Mouse (Mus musculus) ES-E14 (cell line): ENCODE measurements around the gene Rabif. TPM values are rescaled to one million over a fixed set of nuclear protein-coding genes. Genes with fewer than 3 reads are reported as not detected.

Experiments
- DNase-seq: peaks from one replicate; pipeline ENCODE4 v3.0.0-alpha.2; 2013; ENCODE audit warnings: low read depth, low spot score
- H3K27ac ChIP-seq: 2 replicates; pipeline ENCODE4 v1.5.1; 2012; ENCODE audit warnings: low read depth, mild to moderate bottlenecking, low read length, moderate library complexity, mixed read lengths; ENCODE audit not compliant: poor library complexity, insufficient read depth, severe bottlenecking
- H3K36me3 ChIP-seq: 2 replicates; pipeline ENCODE4 v1.6.1; 2012; ENCODE audit warnings: mild to moderate bottlenecking, low read length, moderate library complexity, mixed read lengths; ENCODE audit not compliant: control insufficient read depth, poor library complexity, insufficient read depth, severe bottlenecking
- H3K4me1 ChIP-seq, 2 experiments: fragments of 150-350 bp in 1 of 2; sonication (generic) in 1 of 2; 2 replicates each; pipeline ENCODE4 v1.6.1; 2012; ENCODE audit warnings: low read length in 2 of 2, mild to moderate bottlenecking in 1 of 2, mixed read lengths in 1 of 2; ENCODE audit not compliant: control insufficient read depth in 2 of 2, insufficient read depth in 2 of 2, poor library complexity in 1 of 2
- H3K4me3 ChIP-seq, 2 experiments: fragments of 150-350 bp in 1 of 2; sonication (generic) in 1 of 2; 2 replicates each; pipeline ENCODE4 v1.5.1; 2012; ENCODE audit warnings: low read length in 2 of 2, low read depth in 1 of 2, mild to moderate bottlenecking in 1 of 2, mixed read lengths in 1 of 2; ENCODE audit not compliant: insufficient read depth in 1 of 2, poor library complexity in 1 of 2, severe bottlenecking in 1 of 2
- H3K9ac ChIP-seq: 2 replicates; pipeline ENCODE4 v1.6.1; 2012; ENCODE audit warnings: low read depth, mild to moderate bottlenecking, low read length, mixed read lengths; ENCODE audit not compliant: poor library complexity, insufficient read depth, severe bottlenecking
- H3K9me3 ChIP-seq: fragments of 150-350 bp; sonication (generic); 2 replicates; pipeline ENCODE4 v1.6.1; 2012; ENCODE audit warnings: low read depth, mild to moderate bottlenecking, low read length; ENCODE audit not compliant: control insufficient read depth, insufficient read depth
- CHD2 ChIP-seq: IDR thresholded peaks from 2 replicates; pipeline ENCODE4 v1.6.1; 2014; ENCODE audit warnings: mild to moderate bottlenecking, low read depth, low read length, inconsistent platforms
- HCFC1 ChIP-seq: IDR thresholded peaks from 2 replicates; pipeline ENCODE4 v1.6.1; 2012; ENCODE audit warnings: low read length, inconsistent platforms, borderline replicate concordance; ENCODE audit not compliant: insufficient read depth
- MAFK ChIP-seq: IDR thresholded peaks from 2 replicates; pipeline ENCODE4 v1.6.1; 2014; ENCODE audit warnings: mild to moderate bottlenecking, low read depth, low read length, inconsistent platforms; ENCODE audit not compliant: insufficient read depth
- ZC3H11A ChIP-seq: IDR thresholded peaks from 2 replicates; pipeline ENCODE4 v1.6.1; 2012; ENCODE audit warnings: low read depth, mild to moderate bottlenecking, inconsistent platforms, low read length, borderline replicate concordance
- ZNF384 ChIP-seq: IDR thresholded peaks from 2 replicates; pipeline ENCODE4 v1.6.1; 2012; ENCODE audit warnings: low read depth, low read length, inconsistent platforms
- in situ Hi-C, 2 experiments: fragments of 600-800 bp; cut with MboI; formaldehyde crosslinking; loops; one replicate each; pipeline ENCODE4 v1.15.1; 2025; ENCODE audit warnings: low sequenced_read_pairs in 2 of 2, inconsistent platforms in 1 of 2; ENCODE audit not compliant: unreplicated experiment in 2 of 2
- total RNA-seq: library from RNA; depleted of rRNA; stranded (reverse); fragments of 300-350 nt; gene quantifications from 2 replicates; pipeline ENCODE4 v1.2.3, GENCODE M21; 2012

The Rabif gene
- total RNA-seq, 1 experiment = 24.9 TPM

DNA sequence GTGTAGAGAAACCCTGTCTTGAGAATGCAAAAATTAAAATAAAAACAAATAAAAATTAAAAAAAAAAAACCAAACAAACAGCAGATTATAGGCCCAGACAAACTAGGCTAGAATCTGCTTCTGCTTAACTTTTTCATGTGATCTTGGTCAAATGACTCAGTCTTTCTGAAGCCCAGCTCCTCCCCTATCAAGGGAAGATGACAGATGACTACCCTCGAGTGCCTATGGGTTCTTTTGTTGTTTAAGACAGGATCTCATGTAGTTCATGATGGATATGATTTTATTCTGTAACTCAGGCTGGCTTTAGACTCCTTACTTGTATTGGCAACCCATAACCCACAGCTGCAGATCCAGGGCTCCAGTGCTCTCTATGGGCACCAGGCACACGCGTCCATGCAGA is 57.4 kb downstream of the Rabif start:
- Histone ChIP-seq H3K9me3 (no peaks in the 10 kb centered on the region), H3K4me3 (no peak overlapping the region), H3K36me3 (no peaks in the 10 kb centered on the region), H3K27ac (no peak overlapping the region), H3K4me1 (peaks cover 9 to 15% of the 10 kb centered on the region in 2 experiments; a peak in 3 of 4 replicates), H3K9ac (no peak overlapping the region)
- TF ChIP-seq CHD2 (no peak), ZNF384 (no peak), ZC3H11A (no peak), HCFC1 (no peak), MAFK (no peak)
- DNase-seq = no peak
- in situ Hi-C loops = no loop called here

DNA sequence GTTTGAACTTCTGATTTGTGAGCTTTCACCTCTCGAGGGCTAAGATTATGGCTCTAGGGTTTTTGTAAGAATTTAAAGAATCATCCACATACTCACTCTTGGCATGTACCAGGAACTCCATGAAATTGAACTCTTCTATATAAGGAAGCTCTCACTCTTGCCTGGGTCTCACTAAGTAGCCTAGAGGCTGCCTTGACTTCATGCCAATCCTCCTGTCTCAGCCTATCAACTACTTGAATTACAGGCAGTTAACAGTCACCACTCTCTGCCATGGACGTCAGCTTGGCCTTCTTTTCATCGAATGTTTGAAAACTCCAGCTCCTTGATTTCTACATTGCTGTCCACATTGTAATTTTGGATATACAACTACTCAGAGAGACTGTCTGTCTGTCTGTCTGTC is 57.9 kb downstream of the Rabif start:
- no peak for TF ChIP-seq HCFC1
- no peak for TF ChIP-seq ZC3H11A
- TF ChIP-seq ZNF384 = no peak
- no peak for TF ChIP-seq MAFK
- no peak for TF ChIP-seq CHD2
- in situ Hi-C loops = no loop called here
- Histone ChIP-seq H3K36me3 (no peaks in the 10 kb centered on the region), H3K4me3 (no peak overlapping the region), H3K27ac (no peak overlapping the region), H3K4me1 (peaks cover 9 to 15% of the 10 kb centered on the region in 2 experiments; a peak in 3 of 4 replicates), H3K9ac (no peak overlapping the region), H3K9me3 (no peaks in the 10 kb centered on the region)
- no peak for DNase-seq

DNA sequence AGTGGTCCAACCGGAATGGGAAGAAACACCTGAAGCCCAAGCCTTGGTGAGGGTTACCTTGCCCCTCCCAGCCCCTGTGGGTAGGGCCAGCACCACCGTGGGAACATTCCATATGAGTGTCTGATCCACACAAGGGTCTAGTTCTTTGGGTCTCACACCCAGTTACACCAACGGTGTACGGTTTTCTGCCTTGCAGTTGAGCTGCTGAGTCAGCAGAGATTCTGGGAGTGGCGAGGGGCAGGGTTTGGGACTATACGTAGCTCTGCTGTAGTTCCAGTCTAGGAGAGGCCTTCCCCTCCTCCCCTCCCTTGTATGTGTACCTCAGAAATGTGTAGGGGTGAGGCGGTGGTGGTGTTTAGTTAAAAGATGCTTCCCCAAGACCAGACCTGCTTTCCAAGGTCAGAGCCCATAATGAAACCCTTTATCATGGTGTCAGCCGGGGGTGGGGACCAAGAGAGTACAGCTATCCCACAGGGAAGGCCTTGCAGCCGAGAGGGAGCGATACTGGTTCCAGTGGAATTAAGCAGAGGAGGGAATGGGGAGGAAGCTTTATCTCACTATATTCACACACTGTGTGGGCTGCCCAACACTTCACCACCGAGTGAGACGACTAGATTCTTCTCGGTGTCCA is 60.9 kb downstream of the Rabif start:
- no peak for DNase-seq
- H3K9me3 ChIP-seq = no peaks in the 10 kb centered on the region
- peak overlapping the region; percentile 87 for H3K9ac ChIP-seq
- peak overlapping the region; percentile 77 to 80 for H3K4me3 ChIP-seq
- in situ Hi-C loops = no loop called here
- H3K36me3 ChIP-seq = no peaks in the 10 kb centered on the region
- H3K27ac ChIP-seq = peak overlapping the region; percentile 85
- TF ChIP-seq CHD2 (no peak), MAFK (peak; percentile 100), ZC3H11A (no peak), HCFC1 (peak; percentile 27; the same call in 1 of the 2 replicates)
- peaks cover 13 to 16% of the 10 kb centered on the region in 2 experiments; a peak in 3 of 4 replicates for H3K4me1 ChIP-seq

DNA sequence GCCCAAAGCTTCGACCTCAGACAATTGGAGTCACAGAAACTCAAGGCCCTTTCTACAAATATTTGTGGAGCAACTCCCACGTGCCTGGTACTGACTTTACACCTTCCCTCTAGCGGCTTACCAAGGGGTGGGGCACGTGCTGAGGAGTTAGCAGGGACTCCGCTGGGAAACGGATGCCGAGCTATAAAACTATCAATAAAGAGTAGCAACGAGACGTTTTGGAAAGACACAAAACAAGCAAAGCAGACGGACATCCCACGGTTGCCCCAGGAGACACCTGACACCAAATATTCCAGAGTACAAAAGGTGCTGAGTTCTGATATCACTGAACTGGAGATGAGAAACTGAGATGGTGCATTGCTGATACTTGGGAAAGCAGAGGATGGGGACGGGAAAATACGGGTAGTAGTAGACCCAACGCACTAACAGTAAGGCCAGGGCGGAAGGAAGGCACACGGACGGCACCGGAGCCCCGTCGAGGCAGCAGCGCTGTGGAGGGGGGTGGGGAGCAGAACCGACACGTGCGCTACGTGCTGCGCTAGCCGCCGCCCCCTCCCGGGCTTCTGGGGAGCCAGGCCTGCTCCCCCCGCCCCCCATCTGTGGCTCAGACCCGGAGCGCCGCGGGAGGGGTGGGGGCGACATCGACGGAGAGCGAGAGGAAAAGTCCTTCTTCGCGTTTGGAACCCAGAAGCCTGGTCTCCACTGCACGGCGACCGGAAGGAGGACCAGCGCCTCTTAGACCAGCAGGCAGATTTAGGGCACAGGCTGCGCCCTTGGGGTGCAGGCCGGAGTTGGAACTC is 61.6 kb downstream of the Rabif start:
- TF ChIP-seq MAFK = no peak
- no peak for TF ChIP-seq CHD2
- peak; percentile 11; the same call in 1 of the 2 replicates for TF ChIP-seq HCFC1
- TF ChIP-seq ZNF384 = no peak
- TF ChIP-seq ZC3H11A = no peak
- H3K9me3 ChIP-seq = no peaks in the 10 kb centered on the region
- peak overlapping the region; percentile 77 to 80 for H3K4me3 ChIP-seq
- DNase-seq = no peak
- H3K4me1 ChIP-seq = peaks cover 13 to 16% of the 10 kb centered on the region in 2 experiments; a peak in 3 of 4 replicates
- peak overlapping the region; percentile 85 for H3K27ac ChIP-seq
- in situ Hi-C loops = no loop called here
- H3K9ac ChIP-seq = peak overlapping the region; percentile 87
- no peaks in the 10 kb centered on the region for H3K36me3 ChIP-seq
